Mouse (Mus musculus) right cerebral cortex, postnatal 10 days (tissue): ENCODE results near the gene Zeb2.

Experiments used
- DNase-seq, 2 experiments: peaks; one replicate each; pipeline ENCODE4 v3.0.0; 2021; ENCODE audit warnings: low spot score in 2 of 2

Gene Zeb2

DNA sequence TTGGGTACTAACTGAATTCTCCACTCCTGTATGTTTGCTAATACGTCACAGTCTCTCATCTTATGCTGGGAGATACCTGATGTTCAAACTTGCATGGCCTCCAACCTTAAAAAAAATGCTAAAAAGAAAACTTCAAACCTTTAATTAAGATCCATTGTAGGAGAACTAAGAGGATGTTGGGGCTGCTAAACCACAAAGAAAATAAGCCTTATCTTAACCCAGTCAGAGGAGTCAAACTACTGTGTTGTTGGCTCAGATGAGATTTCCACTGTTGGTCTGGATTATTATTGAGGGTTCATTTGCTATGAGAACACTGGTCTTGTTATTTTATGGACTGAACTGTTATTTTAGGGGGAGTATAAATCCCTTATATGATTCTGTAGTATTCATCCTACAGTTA lies 106.5 kb downstream of the Zeb2 start:
- no peak for DNase-seq

DNA sequence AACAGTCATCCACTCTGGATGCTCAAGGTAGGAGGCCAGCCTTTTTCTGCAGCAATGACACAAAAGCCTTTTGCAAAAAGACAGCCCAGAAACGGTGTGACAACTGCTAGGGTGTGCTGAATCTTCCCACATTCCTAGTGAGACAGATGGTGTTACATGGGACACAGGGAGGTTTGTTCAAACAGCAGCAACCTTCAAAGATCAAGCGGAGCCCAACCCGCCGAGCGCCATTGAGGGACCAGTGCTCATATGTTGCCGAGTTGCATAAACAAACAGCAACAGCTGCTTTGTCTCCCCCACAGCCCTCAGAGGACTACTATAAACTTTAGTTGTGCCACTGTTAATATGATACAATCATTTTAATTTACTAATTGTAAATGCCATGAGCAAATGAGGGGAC lies 117.3 kb downstream of the Zeb2 start:
- DNase-seq = peak in 1 of 2 experiments; percentile 40

- DNase-seq = no peak
These were observed 118.5 kb downstream of the Zeb2 start for GRCm38 (mm10) chr2:44998710-44999109.

GRCm38 (mm10) chr2:44981646-44982045 lies 135.5 kb downstream of the Zeb2 start:
- no peak for DNase-seq

GRCm38 (mm10) chr2:44979042-44979721 lies 138.0 kb downstream of the Zeb2 start:
- DNase-seq = peak; percentile 80 to 90

- no peak for DNase-seq
These were observed 139.2 kb downstream of the Zeb2 start for GRCm38 (mm10) chr2:44978038-44978437.

DNA sequence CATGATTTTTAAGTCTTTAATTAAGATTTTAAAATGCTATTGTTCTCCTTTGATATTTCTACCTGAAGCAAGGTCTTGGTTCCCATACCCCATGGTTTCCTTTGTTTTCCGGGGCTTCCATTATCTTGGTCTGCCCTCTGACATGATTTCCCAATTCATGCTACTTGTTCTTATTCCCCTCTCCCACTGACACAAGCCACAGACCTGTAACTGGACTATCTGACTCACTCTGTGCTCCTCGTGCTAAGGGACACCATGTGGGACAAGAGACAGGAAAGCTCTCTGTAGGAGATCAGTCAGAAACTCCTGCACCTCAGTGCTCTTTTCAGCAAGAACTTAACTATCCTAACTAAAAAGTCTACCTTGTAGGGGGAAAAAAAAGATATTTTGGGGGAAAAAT lies 139.6 kb downstream of the Zeb2 start:
- DNase-seq = no peak

GRCm38 (mm10) chr2:44977051-44977450 lies 140.1 kb downstream of the Zeb2 start:
- no peak for DNase-seq

- no peak for DNase-seq
These were observed 140.7 kb downstream of the Zeb2 start for GRCm38 (mm10) chr2:44976484-44976883.

DNA sequence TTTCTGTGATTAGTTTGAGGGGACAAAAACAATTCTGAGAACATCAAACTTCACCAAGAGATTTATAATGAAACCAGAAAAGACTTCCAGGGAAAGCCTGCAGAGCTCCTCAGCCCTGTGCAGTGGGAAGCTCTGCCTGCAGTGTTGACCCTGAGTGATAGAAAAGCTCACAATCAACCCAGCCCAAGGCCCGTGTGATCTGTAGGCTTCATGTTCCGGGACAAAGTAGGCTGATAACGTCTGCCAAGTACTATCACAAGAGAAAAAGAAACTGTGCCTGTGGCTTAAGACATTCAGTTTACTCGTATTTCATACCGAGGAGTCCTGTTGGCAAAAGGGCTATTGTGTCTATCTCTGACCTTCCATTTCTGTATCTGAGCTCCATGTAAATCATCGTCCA lies 143.4 kb downstream of the Zeb2 start:
- no peak for DNase-seq

- DNase-seq = no peak
These were observed 147.0 kb downstream of the Zeb2 start for GRCm38 (mm10) chr2:44970087-44970646.

DNA sequence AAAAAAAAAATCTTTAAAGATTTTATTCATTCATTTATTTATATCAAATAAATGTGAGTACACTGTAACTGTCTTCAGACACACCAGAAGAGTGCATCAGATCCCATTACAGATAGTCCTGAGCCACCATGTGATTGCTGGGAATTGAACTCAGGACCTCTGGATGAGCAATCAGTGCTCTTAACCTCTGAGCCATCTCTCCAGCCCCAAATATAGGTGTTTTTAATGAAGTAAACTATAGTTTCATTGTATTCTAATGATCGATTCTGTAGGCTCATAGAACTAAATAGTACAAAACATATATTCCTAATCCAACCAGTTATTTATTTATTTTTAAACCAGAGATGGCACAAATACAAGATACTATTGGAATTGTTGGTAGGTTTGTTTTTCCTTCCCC lies 147.6 kb downstream of the Zeb2 start:
- DNase-seq = no peak

DNA sequence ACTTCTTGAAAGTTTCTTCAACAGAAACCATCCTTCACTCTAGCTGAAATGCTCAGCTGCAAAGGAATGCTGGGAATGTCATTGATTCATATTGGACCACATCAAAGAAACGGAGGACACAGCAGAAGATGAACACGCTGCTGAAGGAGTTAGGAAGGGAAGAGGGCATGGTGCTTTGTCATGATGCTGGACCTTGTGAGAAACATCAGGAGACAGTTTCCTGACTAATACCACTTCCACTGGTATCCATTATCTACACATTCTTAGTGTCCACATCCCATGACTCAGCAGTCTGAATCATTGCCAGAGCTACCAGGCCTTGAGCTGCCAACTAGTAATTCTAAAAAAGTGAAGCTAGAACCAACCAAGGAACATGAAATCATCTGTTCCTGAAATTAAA lies 148.0 kb downstream of the Zeb2 start:
- DNase-seq = no peak

DNA sequence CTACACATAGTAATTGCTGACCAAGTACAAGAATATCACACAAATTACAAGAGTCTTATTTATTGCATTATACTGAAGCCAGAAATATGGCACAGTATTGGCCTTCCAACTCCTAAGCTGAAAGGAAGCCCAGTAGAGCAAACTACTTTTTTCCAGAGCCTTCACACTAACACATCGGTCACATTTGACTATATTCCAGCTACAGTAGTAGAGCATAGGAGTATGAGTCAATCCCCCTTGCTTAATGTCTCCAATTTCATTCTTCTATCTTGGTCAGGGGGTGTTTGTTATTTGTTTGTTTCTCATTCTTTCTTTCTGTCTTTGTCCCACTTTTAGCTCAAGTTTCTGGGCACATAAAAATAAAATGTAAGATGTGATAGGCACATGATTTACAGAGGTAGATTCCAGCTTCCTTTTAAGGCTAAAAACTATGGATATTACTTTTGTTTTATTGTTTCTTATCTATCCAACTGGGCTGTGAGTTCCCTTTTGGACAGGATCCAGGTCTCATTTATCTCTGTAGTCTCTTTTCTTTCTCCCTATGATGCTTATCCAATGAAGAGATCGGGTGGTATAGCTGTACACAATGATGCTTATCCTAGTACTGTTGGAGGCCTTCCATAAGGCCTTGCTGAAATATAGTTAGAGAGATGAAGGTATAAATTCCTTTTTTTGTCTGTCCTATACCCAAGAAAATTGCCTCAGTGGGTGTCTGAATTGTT lies 151.2 kb downstream of the Zeb2 start:
- no peak for DNase-seq

DNA sequence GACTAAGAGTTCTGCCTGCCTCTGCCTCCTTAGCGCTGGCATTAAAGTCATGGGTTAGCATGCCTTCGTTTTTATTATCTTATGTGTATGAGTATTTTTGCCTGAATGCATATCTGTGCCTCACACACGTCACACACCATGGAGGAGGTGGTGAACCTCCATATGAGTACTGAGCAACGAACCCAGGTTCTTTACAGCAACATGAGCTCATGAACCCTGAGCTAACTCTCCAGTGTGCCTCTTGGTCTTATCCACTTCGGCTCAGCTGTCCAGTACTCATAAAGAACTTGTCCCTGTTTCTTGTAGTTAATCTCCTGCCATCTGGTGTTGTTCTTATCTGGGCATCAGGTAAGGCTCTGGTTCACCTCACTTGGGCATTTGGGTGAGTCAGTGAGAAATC lies 154.6 kb downstream of the Zeb2 start:
- DNase-seq = no peak

- DNase-seq = no peak
These were observed 156.0 kb downstream of the Zeb2 start for GRCm38 (mm10) chr2:44961192-44961591.

GRCm38 (mm10) chr2:44960561-44960960 lies 156.6 kb downstream of the Zeb2 start:
- no peak for DNase-seq

- DNase-seq = no peak
These were observed 159.8 kb downstream of the Zeb2 start for GRCm38 (mm10) chr2:44957329-44957797.

GRCm38 (mm10) chr2:44956232-44956631 lies 161.0 kb downstream of the Zeb2 start:
- DNase-seq = no peak

- DNase-seq = no peak
These were observed 161.7 kb downstream of the Zeb2 start for GRCm38 (mm10) chr2:44955506-44955905.

GRCm38 (mm10) chr2:44954180-44954579 lies 163.0 kb downstream of the Zeb2 start:
- no peak for DNase-seq

DNA sequence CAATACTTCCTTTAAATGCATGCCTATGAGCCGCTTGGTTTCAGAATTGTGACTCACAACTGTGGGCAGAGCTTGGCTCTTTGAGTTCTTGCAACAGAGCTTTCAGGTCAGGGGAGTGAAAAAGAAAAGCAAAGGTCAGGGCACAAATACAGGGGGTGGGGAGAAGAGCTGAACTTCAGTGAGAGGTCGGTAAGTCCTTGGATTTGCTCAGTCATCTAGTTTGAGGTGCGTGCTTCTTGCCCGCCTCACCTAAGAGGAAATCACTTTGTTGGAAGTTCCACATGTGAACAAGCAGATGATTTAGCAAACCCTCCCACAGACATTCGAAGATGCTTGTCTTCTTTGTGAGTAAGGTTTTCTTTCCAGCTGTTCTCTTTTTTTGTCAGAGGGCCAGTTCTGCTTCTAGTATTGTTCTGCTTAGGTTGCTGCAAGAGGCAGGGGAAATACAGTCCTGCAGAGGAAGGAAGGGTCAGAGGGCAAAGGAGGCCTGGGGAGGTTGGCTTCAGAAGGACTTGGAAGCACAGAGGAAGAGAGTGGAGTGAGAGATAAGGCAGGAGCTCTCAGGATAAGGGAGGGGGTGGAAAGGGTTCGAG lies 164.3 kb downstream of the Zeb2 start:
- DNase-seq = no peak
